Mouse (Mus musculus): ENCODE data around the gene Kdm6b. TPM values are rescaled to one million over a fixed set of nuclear protein-coding genes. Genes with fewer than 3 reads are reported as not detected.

Kdm6b gene
- polyA plus RNA-seq, 1 experiment: 14.0 TPM

- H3K27me3 ChIP-seq (ENCODE audit: control insufficient read depth, insufficient read depth, low read length): no peaks in the 10 kb centered on the region
- peaks cover 42% of the 10 kb centered on the region for H3K4me1 ChIP-seq (ENCODE audit: control insufficient read depth, insufficient read depth, low read length)
- peak; percentile 53 to 66 for DNase-seq
- TF ChIP-seq POLR2A (IDR thresholded peaks at IDR 0.05; ENCODE audit: borderline replicate concordance, insufficient read depth, low read length) (0 out of 2 replicates have a peak, but pooled peaks have one; percentile 9), CTCF (IDR thresholded peaks at IDR 0.05; ENCODE audit: borderline replicate concordance, insufficient read depth, low read depth, low read length) (no peak)
- WGBS: under 1% methylated on average over 72 of the region's 106 CpGs
- peak overlapping the region; percentile 90 for H3K4me3 ChIP-seq (replicated peaks; ENCODE audit: insufficient read depth, low read depth, low read length)
- H3K27ac ChIP-seq (ENCODE audit: insufficient read depth, low read length): peak overlapping the region; percentile 49
Observed at GRCm38 (mm10) chr11:69368356-69369214, 44.9 kb downstream of the Kdm6b start.

DNA sequence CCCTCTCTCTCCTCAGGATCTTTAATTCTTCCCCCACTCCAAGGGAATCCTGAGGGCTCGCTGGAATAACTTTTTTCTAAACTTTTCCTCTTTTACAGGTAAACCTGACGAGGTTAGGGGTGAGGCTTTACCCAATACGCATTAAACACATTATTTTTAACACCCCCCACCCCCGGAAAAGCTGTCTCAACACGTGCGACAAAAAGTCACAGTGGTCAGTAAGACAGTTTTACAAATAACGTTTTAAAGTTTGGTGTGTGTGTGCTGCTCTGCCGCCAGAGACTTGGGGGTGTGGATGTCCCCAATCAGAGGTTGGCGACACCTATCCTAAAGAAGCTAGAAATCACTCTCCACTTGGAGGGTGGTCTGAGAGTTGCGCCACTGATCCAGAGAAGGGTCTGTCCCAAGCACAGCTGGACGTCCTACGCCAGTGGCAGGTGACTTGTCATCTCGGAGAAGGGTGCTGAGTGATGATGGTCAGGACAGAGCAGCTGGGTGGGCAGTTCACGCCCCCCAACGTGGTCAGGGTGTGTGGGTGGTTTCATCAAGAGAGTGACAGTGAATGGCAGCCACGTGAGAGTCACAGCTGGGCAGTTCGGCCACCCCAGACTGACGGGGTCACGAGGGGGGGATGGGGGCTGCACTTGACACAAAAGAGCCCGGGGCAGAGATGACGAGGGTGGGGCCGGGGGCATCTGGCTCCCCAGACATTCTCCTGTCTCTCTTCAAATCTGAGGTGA lies 45.7 kb downstream of the Kdm6b start:
- H3K4me1 ChIP-seq (ENCODE audit: control insufficient read depth, insufficient read depth, low read length): peaks cover 35% of the 10 kb centered on the region
- peak in 1 of 2 experiments; percentile 37 for DNase-seq

DNA sequence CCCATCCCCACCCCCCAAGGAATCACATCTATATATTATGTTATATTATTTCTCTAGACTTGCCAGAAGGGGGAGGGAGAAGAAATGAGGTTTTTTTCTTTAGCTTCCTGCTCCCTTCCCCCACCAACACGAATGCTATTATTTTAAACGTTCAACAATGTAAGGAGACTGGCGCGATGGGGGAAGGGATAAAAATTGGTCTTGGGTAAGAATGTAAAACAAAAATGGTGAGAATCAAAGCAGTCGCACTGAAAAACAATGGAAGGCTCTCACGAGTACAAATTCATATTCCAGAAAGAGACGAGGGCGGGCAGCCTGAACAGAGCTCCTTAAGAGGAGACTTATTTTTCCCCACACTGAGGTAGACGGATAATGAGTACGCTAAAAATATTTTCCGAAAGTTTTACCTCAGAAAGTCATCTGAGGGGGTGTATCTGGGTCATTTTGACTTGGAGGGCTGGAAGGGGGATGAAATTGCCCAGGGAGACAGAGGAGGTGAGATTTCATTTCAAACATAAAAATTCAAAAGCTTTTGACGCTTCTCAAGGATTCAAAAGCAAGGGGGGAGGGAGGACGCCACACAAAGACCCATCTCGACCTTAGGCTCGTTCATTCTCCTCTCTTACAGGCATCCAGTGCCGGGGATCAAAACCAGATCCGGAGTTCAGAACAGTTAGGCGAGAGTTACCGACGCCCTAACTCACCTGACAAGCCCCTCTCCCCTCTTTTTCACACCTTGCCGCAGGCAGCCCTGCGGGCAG lies 46.4 kb downstream of the Kdm6b start:
- no peaks in the 10 kb centered on the region for H3K27me3 ChIP-seq (ENCODE audit: control insufficient read depth, insufficient read depth, low read length)
- peak overlapping the region; percentile 54 for H3K4me3 ChIP-seq (replicated peaks; ENCODE audit: insufficient read depth, low read depth, low read length)
- TF ChIP-seq CTCF (IDR thresholded peaks at IDR 0.05; ENCODE audit: borderline replicate concordance, insufficient read depth, low read depth, low read length): no peak
- no peak for TF ChIP-seq POLR2A (IDR thresholded peaks at IDR 0.05; ENCODE audit: borderline replicate concordance, insufficient read depth, low read length)
- peaks cover 32% of the 10 kb centered on the region for H3K4me1 ChIP-seq (ENCODE audit: control insufficient read depth, insufficient read depth, low read length)
- DNase-seq: no peak
- H3K27ac ChIP-seq (ENCODE audit: insufficient read depth, low read length): no peak overlapping the region
- under 1% methylated on average over 22 of the region's 22 CpGs for WGBS

More for the DNA sequence above, 45.7 kb downstream of the Kdm6b start:
- Histone ChIP-seq H3K27ac (ENCODE audit: insufficient read depth, low read length) (no peak overlapping the region), H3K27me3 (ENCODE audit: control insufficient read depth, insufficient read depth, low read length) (no peaks in the 10 kb centered on the region), H3K4me3 (replicated peaks; ENCODE audit: insufficient read depth, low read depth, low read length) (peak overlapping the region; percentile 73)
- 2% methylated on average over 22 of the region's 22 CpGs for WGBS
- TF ChIP-seq POLR2A (IDR thresholded peaks at IDR 0.05; ENCODE audit: borderline replicate concordance, insufficient read depth, low read length) (no peak), CTCF (IDR thresholded peaks at IDR 0.05; ENCODE audit: borderline replicate concordance, insufficient read depth, low read depth, low read length) (no peak)

DNA sequence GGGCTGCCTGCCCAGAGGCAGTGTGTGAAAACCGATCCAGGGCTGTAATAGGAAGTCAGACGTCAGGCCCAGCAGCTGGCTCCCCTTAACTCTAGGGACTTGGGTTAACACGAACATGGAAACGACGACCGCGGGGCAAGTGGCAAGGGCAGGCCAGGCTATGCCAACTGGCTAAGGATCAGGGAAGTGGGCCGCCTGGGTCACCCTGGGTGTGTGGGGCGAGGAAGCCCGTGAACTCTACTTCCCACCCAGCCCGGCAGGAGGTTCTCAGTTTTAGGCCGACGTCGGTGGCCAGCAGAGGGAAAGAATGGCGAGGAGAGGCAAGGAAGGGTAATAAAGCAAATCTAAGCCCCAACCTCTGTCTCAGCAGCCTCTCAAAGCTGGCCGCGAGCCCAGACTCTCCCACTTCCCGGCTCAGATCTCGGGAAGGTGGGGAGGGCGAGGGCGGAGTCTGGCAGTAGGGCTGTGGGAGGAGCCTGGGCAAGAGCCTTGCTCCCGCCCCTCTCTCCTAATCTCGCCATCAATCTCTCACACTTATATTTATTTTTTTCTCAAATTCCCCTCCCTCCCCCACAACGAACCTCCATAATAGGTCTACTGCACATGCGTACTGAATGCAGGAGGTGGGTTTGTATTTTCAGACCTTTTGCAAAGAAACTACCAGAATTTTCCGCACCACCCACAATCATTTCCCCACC lies 47.2 kb downstream of the Kdm6b start:
- H3K4me1 ChIP-seq (ENCODE audit: control insufficient read depth, insufficient read depth, low read length): peaks cover 26% of the 10 kb centered on the region
- 1% methylated on average over 26 of the region's 26 CpGs for WGBS

DNA sequence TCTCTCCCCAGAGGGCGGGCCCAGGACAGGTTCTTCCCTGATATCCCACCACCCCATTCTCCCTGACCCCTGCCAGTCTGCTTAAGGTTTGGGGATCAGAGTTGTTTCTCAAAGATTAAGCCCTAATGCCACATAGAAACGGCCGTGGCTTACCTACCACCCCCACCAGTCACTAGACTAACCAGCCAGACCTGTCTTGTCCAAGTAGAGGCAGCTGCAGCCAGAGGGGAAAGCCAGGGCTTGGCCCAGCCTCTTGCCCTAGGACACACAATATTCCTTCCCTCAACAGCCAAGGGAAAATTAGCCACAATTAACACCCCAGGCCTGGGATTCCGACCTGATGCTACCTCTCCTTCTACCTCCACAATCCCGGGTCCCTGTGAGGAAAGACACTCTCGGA lies 47.8 kb downstream of the Kdm6b start:
- Histone ChIP-seq H3K4me1 (ENCODE audit: control insufficient read depth, insufficient read depth, low read length) (peaks cover 26% of the 10 kb centered on the region), H3K27me3 (ENCODE audit: control insufficient read depth, insufficient read depth, low read length) (no peaks in the 10 kb centered on the region), H3K4me3 (replicated peaks; ENCODE audit: insufficient read depth, low read depth, low read length) (peak overlapping the region; percentile 54), H3K27ac (ENCODE audit: insufficient read depth, low read length) (peak overlapping the region; percentile 60)
- no peak for TF ChIP-seq POLR2A (IDR thresholded peaks at IDR 0.05; ENCODE audit: borderline replicate concordance, insufficient read depth, low read length)
- no peak for TF ChIP-seq CTCF (IDR thresholded peaks at IDR 0.05; ENCODE audit: borderline replicate concordance, insufficient read depth, low read depth, low read length)
- WGBS: 36% methylated on average over 6 of the region's 6 CpGs
- DNase-seq: no peak

More for the DNA sequence above, 47.2 kb downstream of the Kdm6b start:
- DNase-seq: peak; percentile 79 to 80
- no peaks in the 10 kb centered on the region for H3K27me3 ChIP-seq (ENCODE audit: control insufficient read depth, insufficient read depth, low read length)
- peak overlapping the region; percentile 60 for H3K27ac ChIP-seq (ENCODE audit: insufficient read depth, low read length)
- TF ChIP-seq POLR2A (IDR thresholded peaks at IDR 0.05; ENCODE audit: borderline replicate concordance, insufficient read depth, low read length) (no peak), CTCF (IDR thresholded peaks at IDR 0.05; ENCODE audit: borderline replicate concordance, insufficient read depth, low read depth, low read length) (no peak)
- peak overlapping the region; percentile 54 for H3K4me3 ChIP-seq (replicated peaks; ENCODE audit: insufficient read depth, low read depth, low read length)

DNA sequence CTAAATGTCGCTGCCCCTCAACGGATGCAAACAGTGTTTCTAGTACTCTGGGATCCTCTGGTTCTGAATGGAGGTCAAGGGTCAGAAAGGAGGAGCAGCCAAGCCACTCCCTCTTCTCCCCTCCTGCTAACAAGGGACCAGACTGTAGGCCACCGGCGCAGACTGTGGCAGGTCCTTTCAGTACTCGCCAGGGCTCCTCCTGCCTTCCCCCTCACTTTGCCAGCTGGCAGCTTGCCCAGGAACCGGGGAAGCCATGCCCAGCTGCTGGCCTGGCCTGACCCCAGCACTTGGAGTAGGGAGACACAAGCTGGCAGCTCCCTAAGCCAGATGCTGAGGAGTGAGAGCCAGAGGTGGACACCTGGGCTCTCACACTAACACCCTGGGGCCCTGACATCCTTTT lies 48.6 kb downstream of the Kdm6b start:
- peak; percentile 89 to 90 for DNase-seq
- no peak overlapping the region for H3K4me3 ChIP-seq (replicated peaks; ENCODE audit: insufficient read depth, low read depth, low read length)
- TF ChIP-seq POLR2A (IDR thresholded peaks at IDR 0.05; ENCODE audit: borderline replicate concordance, insufficient read depth, low read length) (no peak), CTCF (IDR thresholded peaks at IDR 0.05; ENCODE audit: borderline replicate concordance, insufficient read depth, low read depth, low read length) (no peak)
- peaks cover 26% of the 10 kb centered on the region for H3K4me1 ChIP-seq (ENCODE audit: control insufficient read depth, insufficient read depth, low read length)
- H3K27me3 ChIP-seq (ENCODE audit: control insufficient read depth, insufficient read depth, low read length): no peaks in the 10 kb centered on the region
- WGBS: 5% methylated on average over 6 of the region's 6 CpGs
- peak overlapping the region; percentile 60; the same call in 1 of the 2 replicates for H3K27ac ChIP-seq (ENCODE audit: insufficient read depth, low read length)

GRCm38 (mm10) chr11:69364376-69364775 lies 49.1 kb downstream of the Kdm6b start:
- WGBS: 46% methylated on average over 8 of the region's 8 CpGs
- H3K27ac ChIP-seq (ENCODE audit: insufficient read depth, low read length): 0 out of 2 replicates have a peak overlapping the region, but pooled peaks have one; percentile 18
- H3K4me3 ChIP-seq (replicated peaks; ENCODE audit: insufficient read depth, low read depth, low read length): no peak overlapping the region
- TF ChIP-seq CTCF (IDR thresholded peaks at IDR 0.05; ENCODE audit: borderline replicate concordance, insufficient read depth, low read depth, low read length) (no peak), POLR2A (IDR thresholded peaks at IDR 0.05; ENCODE audit: borderline replicate concordance, insufficient read depth, low read length) (no peak)
- peaks cover 26% of the 10 kb centered on the region for H3K4me1 ChIP-seq (ENCODE audit: control insufficient read depth, insufficient read depth, low read length)
- no peaks in the 10 kb centered on the region for H3K27me3 ChIP-seq (ENCODE audit: control insufficient read depth, insufficient read depth, low read length)
- DNase-seq: no peak

All from cerebellum, adult 2 months (tissue).